Mouse (Mus musculus): ENCODE data around the gene Bag2.
A peak's percentile ranks its signal among the peaks of the same experiment; 100 is the strongest.
"Not testable (repeated sequence)": the region's sequence is repeated elsewhere in the genome, so short reads cannot be mapped to it uniquely, and the experiment has no call there.

Bag2 gene

DNA sequence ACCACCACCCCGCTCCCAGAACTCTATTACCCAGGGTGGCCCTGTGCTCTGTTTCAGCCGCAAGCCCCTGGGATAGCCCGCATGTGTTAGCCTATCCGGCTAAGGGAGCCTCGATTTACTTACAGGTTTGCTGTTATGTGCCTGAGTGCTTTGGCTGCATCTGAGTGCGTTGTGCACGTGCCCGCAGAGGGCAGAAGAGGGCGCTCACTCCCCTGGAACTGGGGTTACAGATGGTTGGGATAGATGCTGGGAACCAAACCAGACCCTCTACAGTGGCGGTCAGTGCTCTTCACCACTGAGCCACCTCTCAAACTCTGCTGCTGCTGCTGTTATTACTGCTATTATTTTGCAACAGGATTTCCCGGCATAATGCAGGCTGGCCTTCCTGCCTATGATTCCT, 8.5 kb downstream of the Bag2 start:
- DNase-seq, result no peak

DNA sequence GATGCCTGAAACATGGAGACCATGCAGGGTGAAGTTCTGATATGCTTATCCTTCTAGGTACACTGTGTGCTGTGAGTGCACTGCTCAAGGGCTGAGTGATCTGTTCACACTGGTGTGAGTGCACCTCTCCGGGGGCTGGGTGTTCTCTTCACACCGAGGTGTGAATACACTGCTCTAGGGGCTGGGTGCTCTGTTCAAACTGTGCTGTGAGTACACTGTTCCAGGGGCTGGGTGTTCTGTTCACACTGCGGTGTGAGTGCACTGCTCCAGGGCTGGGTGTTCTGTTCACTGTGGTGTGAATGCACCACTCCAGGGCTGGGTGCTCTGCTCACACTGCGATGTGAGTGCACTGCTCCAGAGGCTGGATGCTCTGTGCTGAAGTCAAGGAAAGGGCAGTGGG, 11.7 kb downstream of the Bag2 start:
- no peak for DNase-seq

DNA sequence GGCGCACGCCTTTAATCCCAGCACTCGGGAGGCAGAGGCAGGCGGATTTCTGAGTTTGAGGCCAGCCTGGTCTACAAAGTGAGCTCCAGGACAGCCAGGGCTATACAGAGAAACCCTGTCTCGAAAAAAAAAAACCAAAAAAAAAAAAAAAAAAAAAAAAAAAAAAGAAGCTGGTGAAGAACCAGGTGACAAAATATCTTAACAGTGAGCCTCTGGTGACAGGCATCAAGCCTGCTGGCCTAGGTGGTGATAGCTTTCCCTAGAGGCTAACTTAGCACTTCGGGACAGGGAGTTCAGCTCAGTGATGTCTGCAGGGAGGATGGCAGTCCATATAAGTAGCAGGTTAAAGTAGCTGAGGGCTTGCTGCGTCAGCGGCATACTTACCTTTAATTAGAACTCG, 12.8 kb downstream of the Bag2 start:
- DNase-seq, result not testable (repeated sequence)

DNA sequence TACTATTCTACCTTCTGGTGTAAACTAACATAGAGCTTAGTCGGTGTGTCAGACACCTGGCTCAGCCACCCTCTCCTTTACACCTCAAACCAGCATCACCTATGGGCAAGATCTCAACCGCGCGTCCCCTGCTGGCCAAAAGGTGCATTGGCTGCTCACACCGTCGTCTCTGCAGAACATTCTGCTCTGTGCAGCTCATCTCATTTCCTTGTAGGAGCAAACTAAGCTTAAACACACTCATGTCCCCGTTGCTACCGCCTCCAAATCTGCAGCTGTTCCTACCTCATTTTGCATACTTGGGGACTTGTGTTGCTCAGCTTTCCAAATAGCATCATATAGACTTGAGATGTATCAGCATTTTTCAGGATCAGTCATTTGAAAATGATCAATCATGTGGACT, 14.7 kb downstream of the Bag2 start:
- peak; percentile 59 for DNase-seq

DNA sequence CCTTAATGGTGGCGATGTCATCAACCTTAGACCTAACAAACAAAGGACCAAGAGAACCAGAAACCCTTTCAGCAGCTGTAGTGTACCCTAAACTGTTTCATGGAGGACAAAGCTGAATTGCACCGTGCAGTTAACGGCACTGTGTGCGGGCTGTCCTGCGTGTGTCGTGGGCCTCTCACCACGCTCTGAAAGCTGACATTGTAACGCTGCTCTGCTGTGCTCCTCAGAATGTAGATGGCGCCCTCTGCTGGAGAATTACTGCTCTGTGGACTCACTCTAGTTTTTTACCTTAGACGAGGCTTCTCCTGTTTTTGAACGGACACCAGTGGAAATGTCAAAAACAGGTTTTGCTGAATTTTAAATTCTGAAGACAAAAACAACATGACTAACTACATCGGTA, 18.3 kb downstream of the Bag2 start:
- DNase-seq, result peak; percentile 89

DNA sequence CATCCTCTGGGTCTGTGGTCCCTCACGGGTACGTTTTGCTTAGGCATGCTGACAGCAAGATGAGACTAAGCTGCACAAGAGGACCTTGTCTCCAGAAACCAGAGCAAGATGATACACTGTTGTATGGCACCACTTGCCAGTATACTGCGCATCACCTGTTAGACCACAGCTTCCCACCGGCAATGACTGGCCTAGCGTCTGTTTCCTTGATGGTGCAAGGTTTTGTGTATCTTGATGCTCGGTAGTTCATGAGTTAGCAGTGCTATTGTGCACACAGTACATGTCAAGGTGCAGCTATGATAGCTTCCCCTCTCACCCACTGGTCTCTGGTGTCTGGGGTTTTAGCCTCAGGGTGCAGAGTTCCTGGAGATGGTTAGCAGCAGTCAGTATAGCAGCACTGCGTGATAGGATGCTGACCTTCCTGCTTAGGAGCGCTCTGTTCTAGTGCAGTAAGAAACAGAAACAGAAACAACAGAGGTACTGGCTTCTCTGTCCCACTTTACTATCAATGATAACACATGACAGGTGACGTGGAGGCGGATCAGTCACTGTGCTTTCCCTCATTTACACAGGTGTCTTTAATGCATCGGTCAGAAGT, 18.8 kb downstream of the Bag2 start:
- no peak for DNase-seq

DNA sequence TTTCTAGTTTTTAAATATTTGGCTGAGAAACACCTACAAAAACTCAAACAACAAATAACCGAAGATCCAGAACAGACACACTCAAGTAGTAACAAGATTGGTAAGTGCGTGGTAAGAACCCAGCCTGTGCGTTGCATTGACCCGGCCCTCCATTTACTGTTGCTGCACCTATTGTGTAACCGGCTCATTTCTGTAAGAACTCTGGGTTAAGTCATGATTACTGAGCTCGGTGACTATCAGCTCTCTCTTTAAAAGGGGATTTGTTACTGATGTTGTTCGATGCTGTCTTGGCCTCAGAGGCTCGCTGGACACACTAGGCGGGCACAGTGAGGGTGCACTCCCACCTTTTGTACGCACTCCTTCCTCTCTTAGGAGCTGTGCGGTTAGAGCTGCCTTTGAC, 19.3 kb downstream of the Bag2 start:
- DNase-seq, result no peak

DNA sequence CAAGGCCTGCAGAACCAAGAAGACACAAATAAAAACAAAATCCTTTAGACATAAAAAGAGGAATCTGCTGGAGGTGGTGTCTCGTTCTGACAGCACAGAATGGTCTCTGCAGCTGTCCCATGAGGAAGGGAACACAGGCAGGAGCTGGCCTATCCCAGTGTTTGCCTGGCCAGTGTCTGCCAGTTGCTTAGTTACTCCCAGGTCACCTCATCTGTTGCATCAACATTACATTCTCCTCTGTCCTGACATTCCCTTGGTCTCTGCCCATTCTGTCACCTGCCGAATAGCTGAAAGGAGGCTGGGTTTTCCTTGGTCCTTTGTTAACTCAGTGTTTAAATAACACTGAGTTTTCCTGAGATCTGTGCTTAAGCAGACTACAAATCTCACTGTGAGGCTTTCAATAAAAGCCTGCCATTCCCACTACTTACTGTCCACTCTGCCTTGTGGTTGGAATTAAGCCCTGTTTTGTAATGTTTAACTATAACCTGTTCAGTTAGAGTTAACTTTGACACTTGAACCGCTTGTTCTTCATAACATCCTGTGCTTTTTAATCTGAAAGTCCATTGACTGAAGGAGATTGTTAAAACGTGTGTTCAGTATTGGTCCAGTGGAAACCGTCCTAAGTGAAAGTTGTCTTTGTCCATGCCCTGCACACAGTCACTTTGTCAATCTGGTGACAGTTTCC, 23.5 kb downstream of the Bag2 start:
- no peak for DNase-seq

DNA sequence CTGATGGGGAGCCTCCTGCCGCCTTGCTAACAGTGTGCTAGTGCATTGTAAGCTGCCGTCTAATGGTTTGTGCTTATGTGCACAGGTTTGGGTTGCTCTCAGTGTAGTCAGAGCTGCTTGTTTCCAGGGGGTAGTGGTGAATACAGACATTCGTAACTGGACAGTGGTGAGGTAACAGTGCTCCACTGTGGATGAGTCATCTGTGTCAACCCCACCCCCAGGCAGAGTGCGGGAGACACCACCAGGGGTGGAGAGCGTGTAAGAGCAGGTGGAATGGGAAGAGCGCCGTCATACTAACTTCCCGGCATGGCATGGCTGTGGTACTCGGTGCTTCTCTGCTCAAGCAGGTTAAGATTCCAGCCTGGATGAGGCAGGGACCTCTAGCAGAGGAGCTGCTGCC, 24.6 kb downstream of the Bag2 start:
- no peak for DNase-seq

DNA sequence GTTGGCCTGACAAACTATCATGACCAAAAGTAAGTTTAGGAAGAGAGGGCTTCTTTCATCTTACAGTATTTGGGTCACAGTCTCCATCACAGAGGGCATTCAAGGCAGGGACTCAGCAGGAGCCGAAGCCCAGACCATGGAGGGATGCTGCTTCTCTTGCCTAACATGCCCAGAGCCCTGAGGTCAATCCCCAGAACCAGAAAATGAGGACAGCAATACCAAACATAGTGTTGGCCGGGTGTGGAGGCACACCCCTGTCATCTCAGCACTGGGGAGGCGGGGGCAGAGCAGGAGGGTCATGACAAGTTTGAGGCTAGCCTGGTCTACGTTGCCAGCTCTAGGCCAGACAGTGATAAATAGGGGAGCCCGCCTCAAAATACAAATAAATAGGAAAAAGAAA, 32.5 kb downstream of the Bag2 start:
- DNase-seq, result no peak

DNA sequence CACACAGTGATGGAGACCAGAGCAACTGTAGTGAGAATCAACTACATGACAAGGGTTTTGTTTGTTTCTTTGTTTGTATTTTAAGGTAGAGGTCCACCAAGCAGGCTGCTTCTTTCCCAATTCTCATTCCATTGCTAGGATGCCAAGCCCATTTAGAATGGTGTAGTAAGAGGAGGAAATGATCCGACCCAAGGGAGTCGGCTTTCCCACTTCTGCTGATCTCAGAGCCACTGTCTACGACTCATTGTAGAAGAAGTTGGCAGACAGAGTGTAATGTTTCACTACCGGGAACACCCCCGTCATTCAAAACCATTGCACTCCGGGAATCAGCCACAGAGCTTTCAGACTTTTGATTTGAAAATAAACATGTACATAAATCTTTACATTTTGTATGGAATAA, 33.1 kb downstream of the Bag2 start:
- no peak for DNase-seq

DNA sequence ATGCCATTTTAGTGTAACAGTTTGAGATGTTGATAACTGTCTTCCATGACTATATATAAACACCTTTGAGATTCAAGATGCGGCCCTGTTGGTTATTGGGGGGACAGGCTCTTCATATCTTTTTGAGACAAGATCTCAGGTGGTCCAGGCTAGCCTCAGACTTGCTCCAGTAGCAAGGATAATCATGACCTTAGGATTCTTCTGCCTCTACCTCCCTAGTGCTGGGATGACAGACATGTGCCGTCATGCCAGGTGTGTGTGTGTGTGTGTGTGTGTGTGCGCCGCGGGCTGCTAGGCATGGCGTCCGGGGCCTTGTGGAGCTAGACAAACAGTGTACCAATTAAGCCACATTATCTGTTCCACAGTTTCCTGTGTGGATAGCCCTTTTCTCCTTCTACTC, 36.6 kb downstream of the Bag2 start:
- DNase-seq, result no peak

DNA sequence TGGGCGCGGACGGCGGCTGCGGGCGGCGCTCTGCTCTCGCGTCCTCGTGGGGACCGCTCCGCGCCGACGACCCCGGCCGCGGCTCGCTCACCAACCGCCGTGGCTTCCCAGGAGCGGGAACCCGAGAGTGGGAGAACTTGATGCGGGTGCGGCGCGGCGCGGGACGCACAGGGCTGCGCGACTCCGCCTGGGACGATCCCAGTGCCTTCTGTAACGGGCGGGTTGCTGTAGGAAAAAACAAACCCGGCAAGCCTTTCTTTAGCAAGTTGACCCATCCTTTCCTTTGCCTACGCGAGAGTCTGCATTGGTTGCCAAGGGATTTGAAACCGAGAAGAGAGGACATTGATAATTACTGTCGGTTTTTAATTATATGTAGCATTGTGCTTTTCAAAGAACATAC, 37.4 kb downstream of the Bag2 start:
- DNase-seq, result no peak

DNA sequence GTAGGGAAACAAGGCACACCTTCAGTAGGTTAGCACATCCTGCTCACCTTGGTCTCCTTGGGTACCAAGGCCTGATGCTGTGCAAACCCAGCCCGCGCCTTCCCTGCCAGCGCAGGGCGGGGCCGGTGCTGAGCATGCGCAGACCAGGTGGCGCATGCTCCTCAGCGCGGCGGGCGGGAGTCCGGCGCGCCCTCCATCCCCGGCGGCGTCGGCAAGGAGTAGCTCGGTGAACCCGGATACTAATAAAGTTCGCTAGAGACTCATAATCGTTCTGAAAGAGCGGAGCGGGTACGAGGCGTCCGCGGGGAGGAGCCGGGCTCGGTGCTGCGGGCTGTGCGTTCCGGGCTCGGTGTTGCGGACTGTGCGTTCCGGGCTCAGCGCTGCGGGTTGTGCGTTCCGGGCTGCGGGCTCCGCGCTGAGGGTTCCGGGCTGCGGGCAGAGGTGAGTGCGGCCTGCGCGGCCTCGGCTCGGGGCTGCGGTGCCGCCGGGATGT, 37.8 kb downstream of the Bag2 start, which contains the start of gene Rab23:
Rab23 (plus strand) TSS at position 155 of the 493 bp plus-strand sequence.
- DNase-seq, result peak; percentile 89

DNA sequence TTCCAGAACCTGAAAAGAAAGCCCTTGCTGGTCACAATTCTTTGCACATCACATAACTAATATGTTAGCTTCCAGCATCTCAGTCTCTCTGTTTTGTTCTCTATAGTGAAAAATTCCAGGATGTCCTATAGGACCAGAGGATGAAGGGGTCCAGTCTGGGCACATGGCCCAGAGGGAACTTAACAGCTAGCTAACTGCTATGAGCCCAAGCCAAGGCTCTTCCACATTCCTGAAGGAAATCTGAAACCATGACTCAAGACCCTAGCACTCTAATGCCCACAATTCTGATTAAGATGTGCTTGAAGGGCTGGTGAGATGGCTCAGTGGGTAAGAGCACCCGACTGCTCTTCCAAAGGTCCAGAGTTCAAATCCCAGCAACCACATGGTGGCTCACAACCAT, 40.0 kb downstream of the Bag2 start:
- no peak for DNase-seq

DNA sequence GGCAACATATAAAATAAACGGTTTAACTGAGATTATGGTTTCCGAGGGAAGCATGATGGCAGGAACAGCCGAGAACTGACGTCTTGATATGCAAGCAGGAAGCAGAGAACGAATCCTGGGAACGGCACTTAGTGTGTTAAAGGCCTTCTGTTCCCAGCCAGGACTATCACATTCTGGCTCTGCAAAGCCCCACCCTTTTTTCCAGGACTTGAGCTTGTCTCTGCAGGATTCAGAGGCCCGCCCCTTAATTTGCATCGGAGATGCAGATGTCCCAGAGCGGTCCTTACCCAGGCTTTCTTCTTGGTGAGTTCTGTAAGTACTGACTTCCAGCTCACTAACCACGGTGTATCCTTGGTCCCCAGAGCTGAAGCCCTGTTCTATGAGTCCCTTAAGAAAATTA, 42.8 kb downstream of the Bag2 start:
- no peak for DNase-seq

DNA sequence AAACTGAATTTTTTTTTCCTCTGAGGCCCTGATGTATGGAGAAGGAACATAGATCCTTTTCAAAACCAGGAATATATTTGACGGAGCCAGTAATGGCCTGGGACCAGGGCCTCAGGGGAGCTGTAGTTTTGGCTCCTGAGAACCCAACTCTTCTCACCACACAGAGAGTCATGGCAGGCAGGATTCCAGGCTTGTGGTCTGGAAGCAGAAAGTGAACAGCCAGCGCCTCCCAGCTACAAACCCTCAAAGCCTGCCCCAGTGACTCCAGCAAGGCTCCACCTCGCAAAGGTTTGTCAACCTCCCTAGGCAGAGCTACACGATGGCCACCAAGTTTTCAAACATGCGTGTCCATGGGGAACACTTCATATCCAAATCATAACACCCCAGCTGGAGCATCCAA, 45.6 kb downstream of the Bag2 start:
- DNase-seq, result no peak

DNA sequence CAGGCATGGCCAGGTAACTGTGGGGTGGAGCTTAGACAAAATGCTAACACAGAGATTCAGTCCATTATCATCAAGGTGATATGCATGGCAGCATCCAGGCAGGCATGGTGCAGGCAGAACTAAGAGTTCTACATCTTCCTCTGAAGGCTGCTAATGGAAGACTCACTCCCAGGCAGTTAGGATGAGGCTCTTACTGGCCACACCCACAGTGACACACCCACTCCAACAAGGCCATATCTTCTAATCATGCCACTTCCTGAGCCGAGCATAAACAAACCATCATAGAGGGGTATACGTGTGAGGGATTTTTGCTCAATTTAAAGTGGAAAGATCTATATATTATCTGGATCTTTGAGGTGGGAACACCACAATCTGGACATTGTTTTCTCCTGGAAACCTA, 48.0 kb downstream of the Bag2 start:
- no peak for DNase-seq

DNA sequence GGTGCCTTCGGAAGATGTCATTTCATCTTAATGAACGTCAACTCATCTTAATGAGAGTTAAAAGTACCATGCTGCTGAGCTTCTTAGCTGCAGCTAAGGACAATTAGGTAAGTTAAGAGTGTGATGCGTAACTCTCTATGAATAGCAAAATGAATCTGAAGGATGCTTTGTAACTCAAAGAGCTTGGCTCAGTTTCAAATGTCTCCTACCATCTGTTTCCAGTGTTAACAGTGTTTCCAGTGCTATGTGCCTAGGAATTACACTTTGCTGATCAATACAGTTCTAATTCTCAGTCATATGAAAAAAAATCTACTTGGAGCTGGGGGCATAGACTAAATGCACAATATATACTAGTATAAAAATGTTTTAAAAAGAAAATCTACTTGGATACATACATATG, 56.4 kb downstream of the Bag2 start:
- DNase-seq, result peak; percentile 16

DNA sequence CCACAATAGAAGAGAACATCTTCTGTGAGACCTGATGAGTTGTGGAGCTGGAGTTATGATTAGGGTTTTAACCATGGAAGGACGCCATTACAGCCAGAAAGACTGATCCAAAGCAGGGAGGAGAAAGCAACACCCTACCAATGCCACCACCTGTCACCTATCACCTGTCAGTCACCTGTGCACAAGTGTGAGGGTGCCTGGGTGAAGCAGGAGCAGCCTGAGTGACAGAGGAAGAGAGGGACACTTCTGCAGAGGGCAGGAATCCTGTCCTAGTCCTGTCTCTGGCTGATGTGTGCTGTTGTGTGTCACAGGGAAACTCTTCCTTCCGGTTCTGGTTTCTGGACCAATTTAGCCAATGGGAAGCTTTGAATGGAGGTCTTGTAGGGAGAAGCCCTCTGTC, 61.6 kb downstream of the Bag2 start:
- no peak for DNase-seq
